Mouse (Mus musculus) embryo, embryonic 10.5 days (tissue): ENCODE measurements around the gene Galt.
"Not testable (repeated sequence)": the region's sequence is repeated elsewhere in the genome, so short reads cannot be mapped to it uniquely, and the experiment has no call there.

Experiments
- DNase-seq: peaks from one replicate; pipeline ENCODE4 v3.0.0-alpha.2; 2015; ENCODE audit warnings: low spot score

Galt gene

DNA sequence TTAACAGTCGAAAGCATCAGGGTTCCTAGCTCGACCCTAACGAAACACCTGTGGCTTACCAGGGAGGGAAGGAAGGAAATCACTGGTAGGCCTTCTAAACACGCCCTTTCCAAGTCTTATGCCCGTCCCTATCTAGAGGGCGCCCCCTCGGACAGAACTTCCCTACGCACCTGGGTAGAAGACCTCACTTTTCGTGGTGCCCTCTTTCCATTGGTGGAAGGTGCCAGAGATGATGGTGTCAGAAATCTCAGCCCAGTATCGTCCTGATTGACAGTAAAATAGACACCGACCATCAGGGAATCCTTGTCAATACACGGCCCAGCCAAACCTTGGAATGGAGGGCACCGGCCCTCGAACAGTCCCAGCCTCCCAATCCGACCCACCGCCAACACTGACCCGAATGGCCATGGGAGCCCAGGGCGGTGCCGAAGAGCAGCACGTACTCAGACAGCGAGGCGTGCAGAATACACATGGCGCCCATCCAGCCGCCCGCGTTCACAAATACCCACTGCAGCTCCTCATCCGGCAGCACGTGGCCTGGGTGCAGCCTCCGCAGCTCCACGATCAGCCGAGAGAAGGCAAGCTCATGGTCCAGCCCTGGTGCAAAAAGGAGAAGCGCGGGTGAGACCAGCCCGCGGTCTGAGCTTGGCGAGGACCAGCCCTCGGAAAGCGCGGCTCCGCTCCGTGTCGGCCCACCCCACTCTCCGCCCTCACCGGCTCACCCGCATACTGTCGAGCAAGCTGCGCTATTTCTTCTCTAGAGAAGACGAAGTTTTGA is 14.5 kb upstream of the Galt start:
- peak; percentile 47 for DNase-seq

DNA sequence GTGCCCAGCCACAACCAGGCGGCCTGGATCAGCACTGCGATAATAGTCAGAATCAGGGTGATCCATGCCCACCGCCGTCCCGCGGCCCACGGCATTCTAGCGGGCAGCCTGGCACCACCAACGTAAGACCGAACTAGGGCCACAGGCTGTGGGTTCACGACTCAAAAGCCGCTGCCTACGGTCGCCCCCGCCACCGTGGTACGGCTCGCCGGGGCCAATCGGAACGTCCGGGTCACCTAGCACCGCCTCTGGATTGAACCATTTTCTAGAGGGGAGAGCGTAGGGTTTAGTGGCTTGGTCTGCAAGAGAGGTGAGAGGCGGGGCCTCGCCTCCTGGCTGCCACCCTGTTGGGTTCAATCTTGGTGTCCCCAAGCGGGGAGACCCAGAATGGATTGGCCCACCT is 13.9 kb upstream of the Galt start:
- DNase-seq: peak; percentile 98

DNA sequence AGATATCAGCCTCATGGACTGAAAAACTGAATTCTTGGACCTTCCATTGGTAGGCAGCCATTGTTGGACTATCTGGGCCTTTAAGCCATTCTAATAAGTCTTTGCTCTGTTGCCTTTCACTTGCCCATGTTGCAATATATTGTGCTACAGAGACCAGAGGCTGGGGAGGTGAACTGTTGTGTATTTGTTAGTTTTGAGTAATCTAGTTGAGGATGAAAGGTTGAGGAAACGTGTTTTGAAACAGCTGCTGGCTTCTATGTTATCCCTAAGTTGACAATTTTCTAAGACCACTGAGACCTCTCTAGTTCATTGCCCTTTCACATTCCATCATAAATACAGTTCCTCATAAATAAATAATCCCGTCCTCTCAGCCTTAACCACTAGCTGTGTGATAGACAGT is 10.9 kb upstream of the Galt start:
- DNase-seq: no peak

DNA sequence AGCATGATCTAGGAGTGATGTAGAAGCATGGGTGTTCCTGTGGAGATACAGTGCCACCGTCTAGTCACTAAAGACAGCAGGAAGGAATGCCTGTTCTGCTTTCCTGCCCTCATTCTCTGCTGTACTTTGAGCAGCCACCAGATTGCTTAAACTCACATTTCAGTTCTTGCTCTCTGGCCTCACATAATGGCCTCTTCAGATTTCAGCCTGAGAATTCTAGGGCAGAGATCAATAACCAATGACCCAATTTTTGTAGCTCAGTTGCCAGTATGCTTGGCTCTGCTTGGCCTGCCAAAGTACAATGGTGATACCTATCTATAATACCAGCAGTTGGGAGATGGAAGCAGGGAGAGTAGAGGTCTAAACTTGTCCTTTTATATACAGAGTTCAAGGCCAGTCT is 10.0 kb upstream of the Galt start:
- DNase-seq: no peak

DNA sequence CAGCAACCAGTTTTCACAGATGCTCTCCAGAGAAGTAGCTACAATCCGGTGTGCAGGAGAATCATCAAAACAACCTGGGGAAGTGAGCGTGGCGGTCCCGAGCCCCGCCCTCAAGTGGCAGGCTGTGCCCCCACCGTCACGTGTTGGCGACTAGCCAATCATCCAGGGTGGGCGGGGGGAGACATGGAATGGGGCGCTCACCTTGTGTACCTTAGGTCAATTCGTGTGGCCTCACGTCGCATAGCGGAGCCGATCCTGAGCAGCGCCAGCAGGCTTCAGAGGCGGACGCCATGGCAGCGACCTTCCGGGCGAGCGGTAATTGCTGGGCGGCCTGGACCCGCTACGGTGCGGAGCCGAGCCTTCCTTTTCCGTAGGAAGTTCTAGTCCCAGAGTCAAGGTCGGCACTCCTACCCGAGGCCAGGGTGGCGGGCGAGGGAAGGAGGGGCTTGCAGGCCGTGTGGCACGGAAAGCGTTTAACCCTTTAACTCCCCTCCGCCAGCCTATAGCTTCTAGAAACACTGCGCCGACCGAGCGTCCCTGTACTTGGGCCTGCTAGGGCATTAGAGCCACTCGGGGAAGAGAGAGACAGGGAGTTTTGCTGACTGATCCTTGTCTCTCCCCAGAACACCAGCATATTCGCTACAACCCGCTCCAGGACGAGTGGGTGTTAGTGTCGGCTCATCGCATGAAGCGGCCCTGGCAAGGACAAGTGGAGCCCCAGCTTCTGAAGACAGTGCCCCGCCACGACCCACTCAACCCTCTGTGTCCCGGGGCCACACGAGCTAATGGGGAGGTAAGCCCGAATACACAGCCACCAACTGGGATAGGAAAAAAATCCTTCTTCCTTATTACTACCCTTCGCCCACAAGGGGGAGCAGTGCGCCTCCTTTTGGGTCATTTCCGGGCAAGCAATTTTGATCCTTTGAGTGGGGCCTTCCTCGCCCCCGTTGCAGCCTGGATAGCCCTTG is 594 bp downstream of the Galt start, which contains the start of gene Sigmar1:
TSS of gene Sigmar1 (minus strand) at position 820 of the 968 bp plus-strand sequence.
- DNase-seq: peak; percentile 93

DNA sequence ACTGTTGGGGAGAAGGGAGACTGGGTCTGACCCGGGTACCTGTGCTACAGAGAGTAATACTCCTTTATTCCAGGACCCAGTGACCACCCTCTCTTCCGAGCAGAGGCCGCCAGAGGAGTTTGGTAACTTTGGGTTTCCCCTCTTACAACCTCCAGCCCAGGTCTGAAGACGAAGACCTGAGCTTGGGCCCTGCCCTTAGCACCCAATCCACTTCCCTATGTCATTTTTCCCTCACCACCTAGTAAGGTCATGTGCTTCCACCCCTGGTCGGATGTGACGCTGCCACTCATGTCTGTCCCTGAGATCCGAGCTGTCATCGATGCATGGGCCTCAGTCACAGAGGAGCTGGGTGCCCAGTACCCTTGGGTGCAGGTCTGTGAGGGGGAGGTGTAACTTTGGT is 1.4 kb downstream of the Galt start:
- DNase-seq: no peak

DNA sequence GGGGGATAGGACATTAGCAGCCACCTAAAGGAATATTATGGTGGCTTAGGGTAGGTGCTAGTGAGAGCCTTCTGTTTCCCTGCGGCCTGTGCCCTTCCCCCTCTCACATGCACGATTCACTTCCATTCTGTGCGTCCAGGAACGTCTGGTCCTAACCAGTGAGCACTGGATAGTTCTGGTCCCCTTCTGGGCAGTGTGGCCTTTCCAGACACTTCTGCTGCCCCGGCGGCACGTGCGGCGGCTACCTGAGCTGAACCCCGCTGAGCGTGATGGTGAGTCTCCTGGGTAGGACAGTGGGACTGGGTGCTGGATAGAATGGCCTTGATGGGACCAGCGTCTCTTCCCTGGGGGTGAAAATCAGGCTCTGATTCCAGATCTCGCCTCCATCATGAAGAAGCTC is 2.3 kb downstream of the Galt start:
- no peak for DNase-seq

DNA sequence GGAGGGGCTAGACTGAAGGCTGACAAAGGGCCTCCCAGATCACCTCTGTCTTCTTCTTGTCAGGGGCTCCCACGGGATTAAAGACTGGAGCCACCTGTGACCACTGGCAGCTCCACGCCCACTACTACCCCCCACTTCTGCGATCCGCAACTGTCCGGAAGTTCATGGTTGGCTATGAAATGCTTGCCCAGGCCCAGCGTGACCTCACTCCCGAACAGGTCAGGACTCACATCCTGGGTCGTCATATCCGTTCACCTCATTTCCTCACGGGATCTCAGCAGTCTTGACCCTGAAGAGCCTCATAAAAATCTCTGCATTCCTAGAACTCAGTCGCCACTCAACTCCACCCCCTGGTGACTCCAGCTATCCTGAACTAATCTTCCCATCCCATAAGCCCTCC is 3.0 kb downstream of the Galt start:
- no peak for DNase-seq

DNA sequence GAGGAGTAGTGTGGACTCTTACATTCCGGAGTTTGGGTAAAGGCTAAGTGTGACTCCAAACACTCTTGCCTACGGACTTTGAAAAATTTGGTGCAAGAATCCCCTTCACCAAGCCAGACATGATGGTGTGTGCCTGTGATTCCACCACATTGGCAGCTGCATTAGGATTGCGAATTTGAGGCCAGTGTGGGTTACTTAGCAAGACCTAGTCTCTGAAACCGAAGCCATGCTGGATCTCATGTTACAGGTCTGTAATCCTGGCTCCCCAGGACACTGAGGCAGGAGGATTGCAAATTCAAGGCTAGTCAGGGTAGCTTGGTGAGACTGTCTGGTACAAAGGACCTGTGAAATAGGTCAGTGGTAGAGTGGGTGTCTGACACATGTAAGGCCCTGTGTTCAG is 3.7 kb downstream of the Galt start:
- DNase-seq: no peak

DNA sequence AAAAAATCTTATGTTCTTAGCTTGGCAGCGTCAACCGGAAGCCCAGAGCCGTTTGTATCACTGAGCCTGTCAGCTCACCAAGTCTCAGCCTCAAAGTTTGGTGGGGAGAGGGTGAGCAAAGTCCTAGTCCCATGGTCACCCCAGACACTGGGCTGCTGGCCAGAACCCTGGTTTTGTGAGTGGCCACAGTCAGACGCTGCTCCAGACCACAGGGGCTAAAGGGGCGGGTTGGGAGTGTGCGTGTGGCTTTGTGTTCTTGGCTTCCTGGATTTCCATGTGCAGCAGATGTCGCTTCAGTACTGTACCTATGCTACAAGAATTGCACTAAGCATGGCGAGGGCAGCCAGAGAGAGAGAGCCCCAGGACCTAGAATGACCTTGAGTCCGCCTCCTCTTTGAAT is 4.2 kb downstream of the Galt start:
- no peak for DNase-seq

DNA sequence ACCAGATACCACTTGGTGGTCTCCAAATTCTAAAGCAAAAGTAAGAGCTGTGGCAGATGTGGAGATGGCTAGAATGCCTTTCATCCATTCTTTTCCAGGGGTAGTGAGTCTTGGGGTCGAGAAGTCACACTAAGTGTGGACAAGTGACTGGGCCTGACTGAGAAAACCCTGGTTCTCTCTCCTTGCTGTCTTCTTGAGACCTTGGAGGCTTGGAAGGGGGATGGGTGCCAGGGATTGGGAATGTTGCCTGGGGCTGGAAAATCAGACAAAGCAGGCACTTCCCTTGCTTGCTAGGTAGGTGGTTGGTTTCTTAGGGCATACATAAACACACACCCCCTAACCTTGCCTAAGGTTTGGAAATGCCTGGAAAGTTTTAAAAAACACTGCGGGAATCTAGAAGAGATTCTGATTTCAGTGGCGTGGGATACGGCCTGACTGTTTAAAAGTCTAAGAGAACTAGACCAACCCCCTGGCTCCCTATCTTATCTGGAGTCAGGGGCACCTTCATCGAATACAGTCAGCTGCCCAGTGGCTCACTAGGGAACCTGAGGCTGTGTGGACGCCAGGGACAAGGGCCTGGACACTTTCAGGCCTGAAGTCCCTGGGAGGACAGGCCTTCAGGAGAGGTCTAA is 4.7 kb downstream of the Galt start:
- no peak for DNase-seq

DNA sequence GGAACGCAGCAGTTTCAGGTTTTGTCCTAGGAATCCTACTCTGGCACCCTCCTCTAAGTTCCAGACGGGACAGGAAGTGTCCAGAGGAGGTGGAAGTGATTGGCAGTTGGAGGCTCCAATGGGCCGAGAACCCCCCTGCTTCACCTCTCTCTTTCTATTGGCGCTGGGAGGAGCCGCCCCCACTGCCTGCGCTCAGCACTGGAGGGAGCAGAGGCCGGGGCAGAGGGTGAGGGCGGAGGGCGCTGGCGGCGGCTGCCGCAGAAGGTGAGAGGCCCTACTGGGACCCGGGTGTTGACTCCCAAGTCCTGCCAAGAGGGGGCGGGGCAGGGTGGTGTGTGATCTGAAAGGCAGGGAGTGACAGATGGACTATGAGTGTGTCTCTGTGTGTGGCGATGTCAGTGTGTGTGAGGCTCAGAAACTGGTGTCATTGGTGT is 5.3 kb downstream of the Galt start:
- DNase-seq: peak; percentile 94

DNA sequence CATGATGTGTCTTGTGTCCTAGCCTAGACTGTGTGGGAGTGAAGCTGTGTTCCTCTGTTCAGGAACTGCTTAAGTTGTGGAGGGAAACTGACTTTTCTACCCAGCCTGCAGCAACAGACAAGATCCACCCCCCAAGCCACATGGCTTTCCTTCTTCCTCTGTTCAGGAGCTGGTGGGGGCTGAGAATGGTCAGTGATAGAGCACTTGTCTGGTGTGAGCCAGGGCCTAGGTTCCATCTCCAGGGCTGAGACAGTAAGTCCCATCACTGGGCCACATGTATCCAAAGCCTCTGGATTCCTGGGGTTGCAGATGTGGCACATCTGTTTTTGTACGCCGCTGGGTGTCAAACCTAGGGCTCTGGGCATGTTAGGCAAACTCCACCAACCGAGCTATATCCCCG is 5.9 kb downstream of the Galt start:
- DNase-seq: no peak

DNA sequence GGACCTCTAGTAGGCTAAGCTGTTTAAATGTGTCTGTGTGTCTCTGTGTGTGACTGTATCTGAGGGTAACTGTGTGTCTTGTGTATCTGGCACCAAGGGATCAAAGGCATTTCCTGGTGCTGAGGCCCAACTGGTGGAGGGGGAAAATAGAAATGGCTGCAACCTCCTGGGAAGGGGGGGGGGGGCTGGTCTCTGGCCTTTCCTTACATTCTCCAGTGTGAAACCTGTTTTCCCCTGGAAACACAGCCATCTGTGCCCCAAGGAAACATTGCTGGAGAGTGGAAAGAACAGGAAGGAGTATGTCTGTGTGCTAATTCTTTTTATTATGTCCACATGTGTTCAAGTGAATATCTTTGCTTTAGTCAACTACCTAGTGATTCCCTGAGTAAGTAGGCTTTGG is 6.7 kb downstream of the Galt start:
- peak; percentile 19 for DNase-seq

DNA sequence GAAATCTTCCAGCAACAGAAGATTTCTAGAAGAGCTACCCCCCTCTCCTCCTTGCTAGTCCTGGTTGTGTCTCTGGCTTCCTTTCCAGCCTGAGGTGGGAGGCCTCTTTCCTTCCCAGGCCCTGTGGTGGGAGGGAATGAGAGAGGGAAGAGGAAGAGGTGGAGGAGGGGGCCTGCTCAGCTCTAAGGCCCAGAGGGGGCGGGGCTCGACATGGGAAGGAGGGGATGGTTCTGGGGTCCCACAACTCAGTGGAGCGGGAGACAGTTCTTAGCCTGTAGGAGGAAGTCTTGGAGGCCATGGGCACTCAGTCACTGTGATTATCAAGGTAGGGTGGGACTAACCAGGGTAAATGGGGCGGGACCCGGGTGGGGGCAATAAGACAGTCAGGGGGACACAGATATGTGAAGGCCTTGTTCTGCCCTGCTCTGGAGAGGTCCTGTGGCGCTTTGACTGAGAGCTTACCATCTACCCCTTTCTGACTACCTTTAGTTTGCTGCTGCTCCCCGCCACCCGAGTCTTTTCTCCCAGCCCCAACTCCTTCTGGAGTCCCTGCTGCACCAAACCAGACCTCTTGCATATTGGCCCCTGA is 7.2 kb downstream of the Galt start:
- peak; percentile 83 for DNase-seq

DNA sequence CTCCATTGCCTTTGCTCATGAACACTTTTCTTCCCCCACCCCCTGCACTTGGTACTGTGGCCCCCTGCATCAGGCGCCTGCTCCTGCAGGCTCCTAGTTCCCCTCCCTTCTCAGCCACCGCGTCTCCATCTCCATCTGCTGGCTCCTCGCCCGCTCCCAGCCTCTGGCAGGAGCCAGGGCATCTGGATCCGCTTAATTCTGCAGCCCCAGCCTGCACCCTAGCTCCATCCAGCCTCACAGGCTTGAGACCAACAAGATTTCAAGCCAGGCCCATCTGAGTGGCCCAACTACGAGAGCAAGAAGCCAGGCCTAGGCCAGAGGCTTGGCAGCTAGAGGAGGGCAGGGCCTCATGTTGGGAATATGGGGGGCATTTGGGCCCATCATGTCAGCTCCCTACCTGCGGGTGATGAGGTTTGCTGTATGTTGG is 7.7 kb downstream of the Galt start:
- DNase-seq: peak; percentile 43

DNA sequence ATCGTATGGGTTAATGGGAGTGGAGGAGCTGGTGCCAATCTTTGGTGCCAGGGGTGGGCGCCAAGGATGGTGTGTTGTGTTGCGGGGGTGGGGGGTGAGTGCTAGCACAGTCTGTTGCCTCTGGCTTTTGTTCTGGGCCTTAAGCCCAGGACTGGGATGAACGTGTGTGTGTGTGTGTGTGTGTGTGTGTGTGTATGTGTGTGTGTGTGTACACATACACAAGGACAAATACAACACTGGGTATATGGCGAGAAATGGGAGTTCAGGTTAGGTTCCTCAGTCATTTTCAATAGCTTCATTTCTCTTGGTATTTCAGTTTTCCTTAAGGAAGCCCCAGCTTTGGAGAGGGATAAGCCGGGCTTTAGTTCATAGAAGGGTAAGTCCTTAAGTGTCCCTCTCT is 8.1 kb downstream of the Galt start:
- not testable (repeated sequence) for DNase-seq

DNA sequence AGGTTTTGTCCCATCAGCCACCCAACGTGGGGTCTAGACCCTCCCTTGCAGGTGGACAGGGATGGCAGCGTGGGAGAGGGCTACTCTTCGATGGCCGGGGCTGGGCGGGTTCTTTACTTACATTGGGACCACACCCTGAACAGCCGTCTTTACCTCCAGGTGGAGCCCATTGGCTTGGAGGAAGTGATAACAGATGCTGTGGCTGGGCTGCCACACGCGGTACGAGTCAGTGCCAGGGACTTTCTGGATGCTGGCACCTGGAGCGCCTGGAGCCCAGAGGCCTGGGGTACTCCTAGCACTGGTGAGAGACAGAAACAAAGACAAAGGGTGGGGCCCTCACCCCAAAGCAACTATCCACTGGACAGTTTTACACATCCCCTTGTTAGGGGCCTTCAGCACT is 12.3 kb downstream of the Galt start:
- DNase-seq: not testable (repeated sequence)

DNA sequence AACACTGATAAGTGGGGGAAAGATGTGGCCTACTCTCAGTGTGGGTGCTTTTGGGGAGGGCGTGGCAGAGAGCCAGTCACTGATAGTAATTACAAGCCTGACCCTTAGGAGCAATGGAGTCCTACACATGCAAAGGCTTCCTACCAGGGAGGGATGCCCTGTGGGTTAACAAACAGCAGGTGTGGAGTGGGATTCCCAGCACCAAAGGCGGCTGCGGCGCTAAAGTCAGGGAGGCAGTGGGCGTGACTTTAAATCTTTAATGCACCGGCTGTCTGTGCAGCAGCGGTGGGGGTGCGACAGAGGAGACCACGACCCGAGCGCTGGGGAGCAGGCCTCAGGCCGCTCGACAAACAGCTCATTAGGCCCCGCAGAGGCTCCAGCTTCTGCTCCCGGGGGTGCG is 17.9 kb downstream of the Galt start:
- not testable (repeated sequence) for DNase-seq

DNA sequence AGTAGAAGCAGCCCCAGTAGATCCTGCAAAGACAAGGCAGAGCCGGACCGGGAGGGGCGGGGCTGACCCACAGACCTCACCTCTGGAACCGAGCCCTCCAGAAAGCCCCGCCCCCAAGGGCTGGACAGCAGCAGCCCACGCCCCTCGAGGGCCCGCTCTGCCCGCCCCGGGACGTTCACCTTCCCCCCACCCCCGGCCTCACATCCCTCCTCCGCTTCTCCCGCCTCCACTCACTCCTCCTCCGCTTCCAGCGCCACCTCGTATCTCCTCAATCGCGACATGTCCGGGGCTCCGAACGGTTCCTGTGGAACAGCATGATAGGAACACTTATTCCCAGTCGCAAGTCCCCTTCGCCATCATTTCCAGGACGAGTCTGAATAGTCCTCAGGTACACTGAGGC is 18.5 kb downstream of the Galt start:
- DNase-seq: peak; percentile 74

DNA sequence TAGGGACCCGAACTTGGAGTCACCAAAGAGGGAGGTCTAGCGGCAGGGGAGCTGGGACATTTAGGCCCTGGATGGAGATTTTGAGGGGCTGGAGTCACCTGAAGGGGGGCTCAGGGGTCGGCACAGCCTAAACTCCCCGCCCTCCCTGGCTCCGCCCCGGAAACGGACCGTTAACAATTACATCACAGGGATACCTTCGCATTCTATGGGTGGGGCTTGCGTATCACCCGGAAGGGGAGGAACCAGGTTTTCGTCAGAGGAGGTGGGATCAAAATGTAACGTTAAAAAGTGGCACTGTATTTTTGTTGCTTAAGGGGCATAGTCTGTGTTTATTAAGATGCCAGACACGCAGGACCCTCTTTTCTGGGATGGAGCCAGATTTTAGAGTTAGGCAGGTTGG is 19.0 kb downstream of the Galt start, which contains the start of gene Ccl27a:
TSS of gene Ccl27a (minus strand) at position 246 of the 400 bp plus-strand sequence.
- DNase-seq: peak; percentile 93

DNA sequence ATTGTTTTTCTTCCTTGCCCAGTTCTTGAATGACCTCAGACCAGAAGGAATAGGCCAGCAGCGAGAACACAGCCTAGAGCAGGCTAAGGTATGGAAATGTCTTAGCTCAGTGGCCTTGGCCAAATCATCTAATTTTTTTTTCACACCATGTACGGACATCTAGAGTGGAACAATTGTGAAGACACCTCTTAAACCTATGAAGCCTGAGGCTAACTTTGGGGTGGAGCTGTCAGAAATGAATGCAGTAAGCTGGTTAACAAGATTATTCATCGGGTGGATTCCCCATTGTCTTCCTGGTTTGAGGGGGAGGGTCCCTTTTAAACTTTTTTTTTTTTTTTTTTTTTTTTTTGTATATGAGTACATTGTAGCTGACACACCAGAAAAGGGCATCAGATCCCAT is 19.5 kb downstream of the Galt start:
- not testable (repeated sequence) for DNase-seq
